Mouse (Mus musculus): Measurements from ENCODE around the gene Cfdp1. TPM values are rescaled to one million over a fixed set of nuclear protein-coding genes. Genes with fewer than 3 reads are reported as not detected.

Cfdp1 gene
- polyA plus RNA-seq, 1 experiment from 2014 or later = 89.5 TPM

DNA sequence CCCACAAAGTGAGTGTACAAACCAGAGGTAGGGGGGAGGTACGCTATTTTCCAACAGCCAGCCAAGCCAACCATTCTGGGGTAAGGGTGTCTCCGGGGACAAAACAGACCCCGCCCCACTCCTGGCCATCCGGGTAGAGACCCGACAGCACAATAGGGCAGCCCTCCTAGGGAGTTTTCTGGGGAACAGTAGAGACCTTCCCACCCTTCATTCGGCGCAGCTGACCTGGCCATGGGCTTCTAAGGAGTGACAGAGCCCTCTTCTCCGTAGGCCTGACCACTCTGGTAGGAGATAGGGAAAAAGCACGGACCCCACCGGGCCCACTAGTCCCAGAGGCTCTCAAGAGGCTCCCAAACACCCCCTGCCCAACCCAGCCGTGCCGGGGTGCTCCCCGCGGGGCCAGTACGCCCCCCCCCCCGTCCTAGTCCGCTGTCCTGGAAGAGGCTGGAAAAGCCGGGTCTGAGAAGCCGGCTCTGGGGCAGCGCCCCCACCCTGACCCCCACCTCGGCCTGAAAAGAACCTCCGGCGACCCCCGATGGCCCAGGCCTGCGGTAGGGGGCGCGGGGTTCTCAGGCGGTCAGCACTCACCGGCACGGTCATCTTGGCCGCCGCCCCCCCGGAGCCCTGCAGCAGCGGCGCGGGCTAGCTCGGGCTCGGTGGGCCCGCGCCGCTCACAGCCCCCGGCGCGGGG lies 110.8 kb downstream of the Cfdp1 start:
- Histone ChIP-seq H3K4me1 (replicated peaks; ENCODE audit: control insufficient read depth, insufficient read depth, low read length) (peaks cover 31% of the 10 kb centered on the region), H3K9me3 (ENCODE audit: control insufficient read depth) (no peaks in the 10 kb centered on the region), H3K36me3 (ENCODE audit: control insufficient read depth, insufficient read depth) (no peaks in the 10 kb centered on the region), H3K9ac (ENCODE audit: low read depth, low read length) (peak overlapping the region; percentile 85), H3K4me3 (ENCODE audit: low read depth, low read length) (peak overlapping the region; percentile 88), H3K27me3 (replicated peaks; ENCODE audit: control insufficient read depth, insufficient read depth, low read length) (no peaks in the 10 kb centered on the region), H3K4me2 (replicated peaks; ENCODE audit: low read depth) (peak overlapping the region; percentile 80), H3K27ac (ENCODE audit: low read depth, low read length) (peak overlapping the region; percentile 95)
- no peak for ATAC-seq
- WGBS = 1% methylated on average over 34 of the region's 44 CpGs
- 0 out of 2 replicates have a peak, but pooled peaks have one; percentile 7 for TF ChIP-seq CTCF (IDR thresholded peaks at IDR 0.05; ENCODE audit: low read depth)

DNA sequence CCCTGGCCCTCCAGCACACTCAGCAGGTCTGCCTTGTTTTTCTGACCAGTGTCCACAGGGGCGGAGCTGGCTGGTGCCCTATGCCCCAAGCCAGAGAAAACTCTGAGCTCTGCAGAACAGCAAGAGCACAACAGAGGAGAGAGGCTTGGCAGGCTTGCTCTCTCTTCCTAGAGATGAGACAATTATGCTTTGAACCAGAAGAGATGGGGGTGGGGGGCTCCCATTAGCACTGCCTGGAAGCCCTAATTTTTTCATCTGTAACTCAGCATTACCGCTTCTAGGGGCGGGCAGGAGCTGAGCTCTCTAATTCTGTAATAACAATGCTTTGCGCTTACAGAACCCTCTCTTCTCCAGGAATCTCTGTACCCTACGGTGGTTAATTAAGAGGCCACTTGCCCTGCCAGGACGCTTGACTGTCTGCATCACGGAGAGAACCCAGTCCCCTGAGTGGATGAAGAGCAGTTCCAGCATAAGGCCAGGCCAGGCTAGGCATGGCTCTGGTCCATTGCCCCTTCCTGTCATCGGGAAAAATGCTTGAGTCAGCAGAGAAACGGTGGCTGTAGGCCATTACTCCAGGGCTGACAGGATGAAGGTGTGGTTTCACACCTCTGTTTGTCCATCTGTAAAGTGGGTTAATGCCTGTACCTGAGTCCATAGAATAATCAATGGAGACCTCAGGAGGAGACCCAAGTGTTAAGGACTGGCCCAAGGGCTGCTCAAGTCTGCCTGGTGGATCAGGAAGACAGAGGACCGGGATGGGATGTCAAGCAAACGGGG lies 111.6 kb downstream of the Cfdp1 start:
- H3K36me3 ChIP-seq (ENCODE audit: control insufficient read depth, insufficient read depth) = no peaks in the 10 kb centered on the region
- H3K27me3 ChIP-seq (replicated peaks; ENCODE audit: control insufficient read depth, insufficient read depth, low read length) = no peaks in the 10 kb centered on the region
- H3K4me1 ChIP-seq (replicated peaks; ENCODE audit: control insufficient read depth, insufficient read depth, low read length) = peaks cover 31% of the 10 kb centered on the region
- H3K9me3 ChIP-seq (ENCODE audit: control insufficient read depth) = no peaks in the 10 kb centered on the region
- TF ChIP-seq CTCF (IDR thresholded peaks at IDR 0.05; ENCODE audit: low read depth) = no peak
- H3K4me2 ChIP-seq (replicated peaks; ENCODE audit: low read depth) = peak overlapping the region; percentile 80
- peak overlapping the region; percentile 88 for H3K4me3 ChIP-seq (ENCODE audit: low read depth, low read length)
- peak overlapping the region; percentile 85 for H3K9ac ChIP-seq (ENCODE audit: low read depth, low read length)
- 28% methylated on average over 11 of the region's 11 CpGs for WGBS
- ATAC-seq = no peak
- H3K27ac ChIP-seq (ENCODE audit: low read depth, low read length) = peak overlapping the region; percentile 95

DNA sequence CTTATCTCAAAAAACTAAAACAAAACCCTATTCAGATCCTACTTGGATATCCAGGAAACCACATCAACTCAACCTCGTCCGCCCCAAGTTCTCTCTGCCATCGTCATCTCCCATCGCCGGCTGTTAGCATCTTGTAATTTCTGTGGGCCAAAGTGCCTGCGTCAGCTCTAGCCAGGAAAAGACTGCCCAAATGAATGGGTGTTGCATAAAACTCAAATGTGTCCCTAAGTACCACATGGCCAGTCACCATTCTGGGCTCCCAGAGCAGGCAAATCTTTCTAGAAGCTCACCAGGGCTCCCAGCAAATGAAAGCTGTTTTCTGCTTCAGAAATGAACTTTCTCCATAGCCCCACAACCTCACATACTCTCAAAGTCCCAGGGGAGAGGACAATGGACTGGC lies 112.5 kb downstream of the Cfdp1 start:
- no peak for TF ChIP-seq CTCF (IDR thresholded peaks at IDR 0.05; ENCODE audit: low read depth)
- H3K27ac ChIP-seq (ENCODE audit: low read depth, low read length) = peak overlapping the region; percentile 95
- whole genome bisulfite sequencing = 50% methylated on average over 6 of the region's 6 CpGs
- no peaks in the 10 kb centered on the region for H3K27me3 ChIP-seq (replicated peaks; ENCODE audit: control insufficient read depth, insufficient read depth, low read length)
- no peaks in the 10 kb centered on the region for H3K9me3 ChIP-seq (ENCODE audit: control insufficient read depth)
- H3K4me2 ChIP-seq (replicated peaks; ENCODE audit: low read depth) = peak overlapping the region; percentile 80
- no peak overlapping the region for H3K9ac ChIP-seq (ENCODE audit: low read depth, low read length)
- no peak for ATAC-seq
- no peak overlapping the region for H3K4me3 ChIP-seq (ENCODE audit: low read depth, low read length)
- peaks cover 6% of the 10 kb centered on the region; the same call in 1 of the 2 replicates for H3K36me3 ChIP-seq (ENCODE audit: control insufficient read depth, insufficient read depth)
- H3K4me1 ChIP-seq (replicated peaks; ENCODE audit: control insufficient read depth, insufficient read depth, low read length) = peaks cover 31% of the 10 kb centered on the region

DNA sequence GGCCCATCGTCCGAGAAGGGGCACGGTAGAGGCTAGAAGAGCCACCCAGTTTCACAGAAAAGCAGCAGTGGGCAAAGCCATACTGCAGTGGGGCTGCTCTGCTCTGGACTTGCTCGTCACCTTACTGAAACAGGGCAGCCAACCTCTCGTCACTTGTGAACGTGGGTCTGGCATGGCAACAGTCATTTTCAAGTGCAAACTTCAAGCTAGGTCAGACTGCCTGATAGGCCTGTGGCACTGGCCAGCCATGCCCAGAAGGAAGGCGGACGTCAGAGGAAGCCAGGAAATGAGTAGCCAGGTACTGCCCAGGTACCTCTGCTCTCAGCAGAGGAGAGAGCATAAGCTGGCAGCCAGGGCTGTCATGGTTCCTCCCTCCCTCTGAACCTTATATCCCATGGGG lies 113.1 kb downstream of the Cfdp1 start:
- Histone ChIP-seq H3K4me1 (replicated peaks; ENCODE audit: control insufficient read depth, insufficient read depth, low read length) (peaks cover 35% of the 10 kb centered on the region), H3K27ac (ENCODE audit: low read depth, low read length) (peak overlapping the region; percentile 95), H3K27me3 (replicated peaks; ENCODE audit: control insufficient read depth, insufficient read depth, low read length) (no peaks in the 10 kb centered on the region), H3K9ac (ENCODE audit: low read depth, low read length) (no peak overlapping the region), H3K36me3 (ENCODE audit: control insufficient read depth, insufficient read depth) (peaks cover 6% of the 10 kb centered on the region; the same call in 1 of the 2 replicates), H3K4me2 (replicated peaks; ENCODE audit: low read depth) (peak overlapping the region; percentile 80; the same call in 1 of the 2 replicates), H3K4me3 (ENCODE audit: low read depth, low read length) (no peak overlapping the region), H3K9me3 (ENCODE audit: control insufficient read depth) (no peaks in the 10 kb centered on the region)
- 66% methylated on average over 8 of the region's 8 CpGs for WGBS
- TF ChIP-seq CTCF (IDR thresholded peaks at IDR 0.05; ENCODE audit: low read depth) = no peak
- no peak for ATAC-seq

DNA sequence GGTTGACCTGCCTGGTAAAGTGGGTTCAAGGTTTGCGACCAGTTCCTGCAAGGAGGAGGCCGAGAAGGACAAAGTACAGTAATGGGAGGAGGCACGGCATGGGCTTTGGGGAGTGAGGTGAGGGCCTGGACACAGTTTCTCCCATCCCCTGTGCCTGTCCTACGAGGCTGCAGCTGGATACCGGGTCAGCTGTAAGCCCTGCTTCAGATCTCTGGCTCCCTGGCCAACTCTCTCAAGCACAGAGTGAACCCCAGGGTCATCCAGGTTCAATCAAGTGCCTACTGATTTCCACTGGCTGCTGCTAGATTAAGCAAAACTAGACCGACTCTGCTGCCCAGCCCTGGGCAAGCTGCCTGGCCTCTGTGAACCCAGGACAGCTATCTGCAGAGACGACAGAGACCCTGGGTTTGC lies 113.8 kb downstream of the Cfdp1 start:
- TF ChIP-seq CTCF (IDR thresholded peaks at IDR 0.05; ENCODE audit: low read depth) = no peak
- Histone ChIP-seq H3K4me1 (replicated peaks; ENCODE audit: control insufficient read depth, insufficient read depth, low read length) (peaks cover 37% of the 10 kb centered on the region), H3K9ac (ENCODE audit: low read depth, low read length) (no peak overlapping the region), H3K27ac (ENCODE audit: low read depth, low read length) (peak overlapping the region; percentile 73), H3K9me3 (ENCODE audit: control insufficient read depth) (no peaks in the 10 kb centered on the region), H3K4me3 (ENCODE audit: low read depth, low read length) (no peak overlapping the region), H3K27me3 (replicated peaks; ENCODE audit: control insufficient read depth, insufficient read depth, low read length) (no peaks in the 10 kb centered on the region), H3K4me2 (replicated peaks; ENCODE audit: low read depth) (peak overlapping the region; percentile 42), H3K36me3 (ENCODE audit: control insufficient read depth, insufficient read depth) (peaks cover 6% of the 10 kb centered on the region; the same call in 1 of the 2 replicates)
- WGBS = 25% methylated on average over 7 of the region's 7 CpGs
- 0 out of 2 replicates have a peak, but pooled peaks have one; percentile 9 for ATAC-seq

DNA sequence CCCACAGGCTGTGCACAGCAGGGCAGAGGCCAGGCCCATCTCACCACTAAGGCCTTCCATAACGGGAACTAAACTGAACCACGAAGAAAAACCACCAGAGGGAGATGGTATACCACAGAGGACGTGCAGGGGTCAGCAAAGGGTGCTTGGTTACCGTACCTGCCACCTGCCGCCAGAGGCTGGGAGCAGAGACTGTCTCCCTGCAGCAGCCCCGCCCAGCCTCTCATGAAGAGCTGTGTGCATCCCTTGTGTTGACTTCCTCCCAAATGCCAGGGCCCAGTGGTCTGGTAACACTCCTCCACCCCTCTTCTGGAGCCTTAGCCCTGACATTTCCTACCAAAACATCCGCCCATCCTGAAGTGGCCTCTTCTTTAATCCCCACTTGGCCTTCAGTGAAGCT lies 114.5 kb downstream of the Cfdp1 start:
- no peak for ATAC-seq
- Histone ChIP-seq H3K27me3 (replicated peaks; ENCODE audit: control insufficient read depth, insufficient read depth, low read length) (no peaks in the 10 kb centered on the region), H3K4me1 (replicated peaks; ENCODE audit: control insufficient read depth, insufficient read depth, low read length) (peaks cover 42% of the 10 kb centered on the region), H3K4me3 (ENCODE audit: low read depth, low read length) (no peak overlapping the region), H3K9me3 (ENCODE audit: control insufficient read depth) (no peaks in the 10 kb centered on the region), H3K4me2 (replicated peaks; ENCODE audit: low read depth) (peak overlapping the region; percentile 42), H3K9ac (ENCODE audit: low read depth, low read length) (no peak overlapping the region), H3K27ac (ENCODE audit: low read depth, low read length) (peak overlapping the region; percentile 73), H3K36me3 (ENCODE audit: control insufficient read depth, insufficient read depth) (peaks cover 6% of the 10 kb centered on the region; the same call in 1 of the 2 replicates)
- TF ChIP-seq CTCF (IDR thresholded peaks at IDR 0.05; ENCODE audit: low read depth) = peak; percentile 76
- 40% methylated on average over 7 of the region's 7 CpGs for WGBS

Measured in intestine, postnatal 0 days (tissue).